Mouse (Mus musculus) forebrain, embryonic 11.5 days (tissue): ENCODE data around the gene Tpk1. TPM values are rescaled to one million over a fixed set of nuclear protein-coding genes. Genes with fewer than 3 reads are reported as not detected.

Experiments used
- ATAC-seq: fragments of 200-750 bp; cut with Nextera tagmentation; replicated peaks from 2 replicates; pipeline ENCODE4 v1.8.0; 2017; ENCODE audit warnings: moderate TSS enrichment; ENCODE audit not compliant: low FRiP score
- DNase-seq: peaks from one replicate; pipeline ENCODE4 v3.0.0-alpha.2; 2017; ENCODE audit warnings: low spot score
- H3K27ac ChIP-seq: fragments of 300-500 bp; sonication (generic); 2 replicates; pipeline ENCODE4 v1.5.1; 2014; ENCODE audit warnings: low read depth, low read length
- H3K27me3 ChIP-seq: fragments of 300-500 bp; sonication (generic); 2 replicates; pipeline ENCODE4 v1.6.1; 2014; ENCODE audit warnings: mild to moderate bottlenecking, low read length, mixed read lengths; ENCODE audit not compliant: control insufficient read depth, insufficient read depth
- H3K36me3 ChIP-seq: fragments of 300-500 bp; sonication (generic); 2 replicates; pipeline ENCODE4 v1.6.1; 2014; ENCODE audit warnings: mild to moderate bottlenecking, low read length, moderate library complexity, mixed read lengths; ENCODE audit not compliant: control insufficient read depth, insufficient read depth
- H3K4me1 ChIP-seq: fragments of 300-500 bp; sonication (generic); replicated peaks from 2 replicates; pipeline ENCODE4 v1.6.1; 2014; ENCODE audit warnings: low read length, mixed read lengths; ENCODE audit not compliant: control insufficient read depth, insufficient read depth
- H3K4me2 ChIP-seq: fragments of 300-500 bp; sonication (generic); 2 replicates; pipeline ENCODE4 v1.6.1; 2014; ENCODE audit warnings: low read depth, mild to moderate bottlenecking, low read length, moderate library complexity, mixed read lengths; ENCODE audit not compliant: severe bottlenecking
- H3K4me3 ChIP-seq: fragments of 300-500 bp; sonication (generic); 2 replicates; pipeline ENCODE4 v1.5.1; 2014; ENCODE audit warnings: low read depth, low read length
- H3K9ac ChIP-seq: fragments of 300-500 bp; sonication (generic); 2 replicates; pipeline ENCODE4 v1.6.1; 2014; ENCODE audit warnings: low read length
- H3K9me3 ChIP-seq: fragments of 300-500 bp; sonication (generic); 2 replicates; pipeline ENCODE4 v1.6.1; 2016; ENCODE audit warnings: low read length, mixed read lengths; ENCODE audit not compliant: control insufficient read depth
- WGBS: fragments of 180-500 bp; shearing (Covaris S2); extraction: QIAGEN DNeasy Blood & Tissue Kit; methylation state at CpG from one replicate; pipeline ENCODE4 v1.1.7; 2014; 5-methylcytosine and 5-hydroxymethylcytosine counted together
- polyA plus RNA-seq: library from polyadenylated mRNA; unstranded; fragments of >200 nt; fragmentation: Nextera tagmentation; extraction: Ambion mirVana; gene quantifications from 2 replicates; pipeline ENCODE4 v1.2.1, GENCODE M21; 2014

Gene Tpk1
- polyA plus RNA-seq, 1 experiment from 2014 or later = 5.4 TPM

- Histone ChIP-seq H3K9ac (no peak overlapping the region), H3K27ac (no peak overlapping the region), H3K4me2 (no peak overlapping the region), H3K36me3 (no peaks in the 10 kb centered on the region), H3K4me1 (no peaks in the 10 kb centered on the region), H3K4me3 (no peak overlapping the region), H3K9me3 (no peaks in the 10 kb centered on the region), H3K27me3 (no peaks in the 10 kb centered on the region)
- ATAC-seq (no peak), DNase-seq (no peak)
- WGBS = 79% methylated on average over 3 of the region's 3 CpGs
Observed at GRCm38 (mm10) chr6:43360214-43360613, 305.9 kb downstream of the Tpk1 start.

GRCm38 (mm10) chr6:43354562-43355241, 311.4 kb downstream of the Tpk1 start:
- ATAC-seq = no peak; the same call in 1 of the 2 replicates

GRCm38 (mm10) chr6:43353446-43353845, 312.6 kb downstream of the Tpk1 start:
- 96% methylated on average over 4 of the region's 4 CpGs for WGBS
- Histone ChIP-seq H3K9ac (no peak overlapping the region), H3K27ac (no peak overlapping the region), H3K9me3 (no peaks in the 10 kb centered on the region), H3K4me1 (no peaks in the 10 kb centered on the region), H3K4me3 (no peak overlapping the region), H3K4me2 (no peak overlapping the region), H3K27me3 (no peaks in the 10 kb centered on the region), H3K36me3 (no peaks in the 10 kb centered on the region)
- ATAC-seq = no peak
- DNase-seq = no peak

More at GRCm38 (mm10) chr6:43354562-43355241, 311.4 kb downstream of the Tpk1 start:
- H3K36me3 ChIP-seq = no peaks in the 10 kb centered on the region
- no peaks in the 10 kb centered on the region for H3K27me3 ChIP-seq
- H3K4me3 ChIP-seq = no peak overlapping the region
- 71% methylated on average over 9 of the region's 9 CpGs for WGBS
- DNase-seq = no peak
- H3K9ac ChIP-seq = no peak overlapping the region
- no peak overlapping the region for H3K27ac ChIP-seq
- no peaks in the 10 kb centered on the region for H3K9me3 ChIP-seq
- no peak overlapping the region for H3K4me2 ChIP-seq
- H3K4me1 ChIP-seq = no peaks in the 10 kb centered on the region

GRCm38 (mm10) chr6:43349083-43349482, 317.0 kb downstream of the Tpk1 start:
- 78% methylated on average over 4 of the region's 4 CpGs for WGBS
- Histone ChIP-seq H3K9me3 (no peaks in the 10 kb centered on the region), H3K27me3 (no peaks in the 10 kb centered on the region), H3K4me2 (no peak overlapping the region), H3K4me3 (no peak overlapping the region), H3K4me1 (no peaks in the 10 kb centered on the region), H3K27ac (no peak overlapping the region), H3K9ac (no peak overlapping the region), H3K36me3 (no peaks in the 10 kb centered on the region)
- DNase-seq (no peak), ATAC-seq (no peak)

GRCm38 (mm10) chr6:43347637-43348036, 318.4 kb downstream of the Tpk1 start:
- 93% methylated on average over 1 of the region's 1 CpGs for WGBS
- no peak overlapping the region for H3K4me3 ChIP-seq
- no peaks in the 10 kb centered on the region for H3K36me3 ChIP-seq
- H3K27ac ChIP-seq = no peak overlapping the region
- no peak overlapping the region for H3K9ac ChIP-seq
- DNase-seq (no peak), ATAC-seq (no peak)
- no peaks in the 10 kb centered on the region for H3K9me3 ChIP-seq
- no peaks in the 10 kb centered on the region for H3K4me1 ChIP-seq
- no peaks in the 10 kb centered on the region for H3K27me3 ChIP-seq
- no peak overlapping the region for H3K4me2 ChIP-seq

- 92% methylated on average over 1 of the region's 1 CpGs for WGBS
- no peak overlapping the region for H3K4me2 ChIP-seq
- H3K4me3 ChIP-seq = no peak overlapping the region
- no peaks in the 10 kb centered on the region for H3K9me3 ChIP-seq
- H3K27ac ChIP-seq = no peak overlapping the region
- H3K4me1 ChIP-seq = no peaks in the 10 kb centered on the region
- DNase-seq (no peak), ATAC-seq (no peak)
- no peaks in the 10 kb centered on the region for H3K36me3 ChIP-seq
- H3K27me3 ChIP-seq = no peaks in the 10 kb centered on the region
- H3K9ac ChIP-seq = no peak overlapping the region
Observed at GRCm38 (mm10) chr6:43343006-43343405, 323.1 kb downstream of the Tpk1 start.

- ATAC-seq = 0 out of 2 replicates have a peak, but pooled peaks have one; percentile 14
- no peak overlapping the region for H3K4me3 ChIP-seq
- H3K4me2 ChIP-seq = no peak overlapping the region
- no peaks in the 10 kb centered on the region for H3K27me3 ChIP-seq
- DNase-seq = no peak
- H3K27ac ChIP-seq = no peak overlapping the region
- no peaks in the 10 kb centered on the region for H3K9me3 ChIP-seq
- H3K36me3 ChIP-seq = no peaks in the 10 kb centered on the region
- WGBS = 55% methylated on average over 2 of the region's 2 CpGs
- H3K4me1 ChIP-seq = no peaks in the 10 kb centered on the region
- no peak overlapping the region for H3K9ac ChIP-seq
Observed at GRCm38 (mm10) chr6:43342386-43342785, 323.7 kb downstream of the Tpk1 start.

- WGBS = 76% methylated on average over 2 of the region's 2 CpGs
- no peak overlapping the region for H3K4me3 ChIP-seq
- H3K9me3 ChIP-seq = no peaks in the 10 kb centered on the region
- H3K9ac ChIP-seq = no peak overlapping the region
- ATAC-seq (no peak), DNase-seq (no peak)
- H3K27ac ChIP-seq = no peak overlapping the region
- H3K27me3 ChIP-seq = no peaks in the 10 kb centered on the region
- no peaks in the 10 kb centered on the region for H3K36me3 ChIP-seq
- no peak overlapping the region for H3K4me2 ChIP-seq
- H3K4me1 ChIP-seq = no peaks in the 10 kb centered on the region
Observed at GRCm38 (mm10) chr6:43338804-43339203, 327.3 kb downstream of the Tpk1 start.

- no peaks in the 10 kb centered on the region for H3K27me3 ChIP-seq
- 56% methylated on average over 10 of the region's 10 CpGs for WGBS
- no peak overlapping the region for H3K4me3 ChIP-seq
- no peaks in the 10 kb centered on the region for H3K4me1 ChIP-seq
- no peak for DNase-seq
- no peak overlapping the region for H3K9ac ChIP-seq
- H3K4me2 ChIP-seq = no peak overlapping the region
- no peaks in the 10 kb centered on the region for H3K36me3 ChIP-seq
- 0 out of 2 replicates have a peak, but pooled peaks have one; percentile 31 for ATAC-seq
- no peaks in the 10 kb centered on the region for H3K9me3 ChIP-seq
- H3K27ac ChIP-seq = no peak overlapping the region
Observed at GRCm38 (mm10) chr6:43337491-43337961, 328.6 kb downstream of the Tpk1 start.
